Mouse (Mus musculus) heart, adult 2 months (tissue): ENCODE measurements around the gene U2af1.

Source experiments
- CTCF ChIP-seq: fragments of 200-600 bp; IDR thresholded peaks from 2 replicates; pipeline ENCODE4 v1.8.1; 2022; ENCODE audit warnings: antibody characterized with exemption, mild to moderate bottlenecking, moderate library complexity
- EP300 ChIP-seq: fragments of 200-500 bp; IDR thresholded peaks from 2 replicates; pipeline ENCODE4 v1.6.1; 2011; ENCODE audit warnings: low read depth, low read length, control low read depth; ENCODE audit not compliant: insufficient read depth
- POLR2A ChIP-seq: fragments of 200-500 bp; IDR thresholded peaks from 2 replicates; pipeline ENCODE4 v1.6.1; 2011; ENCODE audit warnings: mild to moderate bottlenecking, low read depth, low read length, control low read depth; ENCODE audit not compliant: insufficient read depth

DNA sequence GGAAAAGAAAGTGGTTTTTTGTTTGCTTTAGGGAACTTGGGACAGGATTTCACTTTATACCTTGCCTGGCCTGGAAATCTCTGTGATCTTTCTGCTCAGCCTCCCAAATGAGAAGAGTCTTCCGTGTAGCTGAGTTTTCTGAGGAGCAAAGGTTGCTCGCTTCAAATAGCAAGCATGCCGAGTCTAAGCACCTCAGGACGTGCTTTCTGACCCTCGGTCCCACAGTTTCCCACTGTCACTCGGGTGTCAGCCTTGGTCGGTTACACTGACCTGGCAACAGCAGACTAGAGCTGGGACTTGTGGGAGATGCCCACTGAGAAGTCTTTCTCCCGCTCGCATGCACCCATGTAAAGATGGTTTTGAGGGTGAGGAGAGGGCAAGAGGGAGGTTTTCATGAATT lies 60.7 kb downstream of the U2af1 start:
- TF ChIP-seq POLR2A, result no peak
- TF ChIP-seq CTCF, result no peak
- TF ChIP-seq EP300, result no peak
